18 mouse cellular contexts compared by ENCODE assay signal in genomic region chr7:128267813-128268212, GRCm38 (mm10). TPM values are rescaled to one million over a fixed set of nuclear protein-coding genes. Genes with fewer than 3 reads are reported as not detected.
"Had no signal": no experiment of that assay in that cellular context is flagged by ENCODE, and none has a peak within 500 bp of the region (broad histone marks: within the 10 kb centered on the region; RNA-seq: fewer than 3 reads in every experiment).

No protein-coding gene starts in this region.

- H3K27ac ChIP-seq: midbrain, embryonic 10.5 days; midbrain, embryonic 13.5 days; midbrain, embryonic 15.5 days; neural tube, embryonic 12.5 days had no signal

- H3K9me3 ChIP-seq: midbrain, embryonic 10.5 days; midbrain, embryonic 13.5 days; midbrain, embryonic 15.5 days; neural tube, embryonic 12.5 days had no signal

- H3K27me3 ChIP-seq: midbrain, embryonic 13.5 days; midbrain, embryonic 15.5 days; neural tube, embryonic 12.5 days had no signal

- DNase-seq: lung, adult 18-20 months; lung, embryonic 14.5 days; lung, postnatal 10 days; right cerebral cortex, postnatal 14 days; spleen, adult 18-20 months; thymus, adult 18-20 months; thymus, postnatal 14 days; thymus, postnatal 36 days had no signal

- H3K9ac ChIP-seq: lung, embryonic 14.5 days; midbrain, embryonic 13.5 days; midbrain, embryonic 15.5 days; neural tube, embryonic 12.5 days had no signal

- H3K4me3 ChIP-seq: midbrain, embryonic 10.5 days; midbrain, embryonic 13.5 days; midbrain, embryonic 15.5 days; neural tube, embryonic 12.5 days had no signal

- H3K4me1 ChIP-seq: midbrain, embryonic 13.5 days; midbrain, embryonic 15.5 days; neural tube, embryonic 12.5 days had no signal

- H3K4me2 ChIP-seq: lung, embryonic 14.5 days; midbrain, embryonic 13.5 days; midbrain, embryonic 15.5 days; neural tube, embryonic 12.5 days had no signal

- ATAC-seq: midbrain, embryonic 13.5 days; midbrain, embryonic 15.5 days had no signal

RNA-seq across cellular contexts. Expression of gene Slc5a2, which starts 2.4 kb away (rescaled TPM):
- total RNA-seq: megakaryocyte, adult 5-6 weeks; neutrophil, adult 5-6 weeks had no signal
- polyA plus RNA-seq: lung, embryonic 16.5 days; midbrain, embryonic 13.5 days; neural tube, embryonic 12.5 days; neural tube, embryonic 14.5 days; small intestine, adult 2 months; thymus, postnatal 0 days had no signal
